ENCODE assay signal across 10 mouse cellular contexts in the genomic region with DNA sequence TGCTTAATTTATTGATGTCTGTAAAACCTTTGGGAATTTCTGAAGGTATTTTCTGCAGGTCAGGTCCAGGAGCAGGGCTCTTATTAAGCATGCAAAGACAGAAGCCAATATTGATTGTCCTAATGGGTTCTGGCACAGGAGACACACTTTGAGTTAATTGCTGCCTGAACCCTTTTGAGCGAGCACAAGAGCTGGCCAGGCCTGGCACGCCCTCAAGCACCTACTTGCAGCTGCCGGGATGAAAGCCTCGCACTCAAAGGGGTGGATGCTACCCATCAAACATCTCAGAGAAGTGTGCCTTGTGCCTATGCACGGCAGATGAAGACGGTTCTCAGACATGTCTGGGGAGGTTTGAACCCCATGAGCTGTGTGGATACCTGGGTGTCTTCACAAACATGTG.
A peak's percentile ranks its signal among the peaks of the same experiment; 100 is the strongest.
DNase-seq lines count a peak whose midpoint lies in the region; ATAC-seq lines count a peak whose summit lies in the region.
"Had no signal": no experiment of that assay in that cellular context is flagged by ENCODE, and none has a peak within 500 bp of the region (broad histone marks: within the 10 kb centered on the region; RNA-seq: fewer than 3 reads in every experiment).

No protein-coding gene starts in this region.

- WGBS in heart, embryonic 15.5 days: 41% methylated on average over 6 of the region's 6 CpGs
- WGBS in neural tube, embryonic 13.5 days: 33% methylated on average over 6 of the region's 6 CpGs
- WGBS in neural tube, embryonic 15.5 days: 27% methylated on average over 6 of the region's 6 CpGs
- 67% methylated on average over 6 of the region's 6 CpGs for WGBS in forebrain, embryonic 10.5 days
- WGBS in midbrain, embryonic 14.5 days: 54% methylated on average over 6 of the region's 6 CpGs

- H3K4me1 ChIP-seq in heart, embryonic 15.5 days (replicated peaks): peaks cover 29% of the 10 kb centered on the region
- peaks cover 15% of the 10 kb centered on the region for H3K4me1 ChIP-seq in neural tube, embryonic 13.5 days (replicated peaks)
- H3K4me1 ChIP-seq in neural tube, embryonic 15.5 days: peaks cover 23% of the 10 kb centered on the region
- H3K4me1 ChIP-seq in forebrain, embryonic 10.5 days: peaks cover 17% of the 10 kb centered on the region
- H3K4me1 ChIP-seq in midbrain, embryonic 14.5 days (ENCODE audit: control insufficient read depth, insufficient read depth, low read length): peaks cover 15% of the 10 kb centered on the region

- H3K9me3 ChIP-seq in heart, embryonic 15.5 days (replicated peaks): no peaks in the 10 kb centered on the region
- no peaks in the 10 kb centered on the region for H3K9me3 ChIP-seq in neural tube, embryonic 13.5 days
- no peaks in the 10 kb centered on the region for H3K9me3 ChIP-seq in neural tube, embryonic 15.5 days (replicated peaks)
- no peaks in the 10 kb centered on the region for H3K9me3 ChIP-seq in forebrain, embryonic 10.5 days
- no peaks in the 10 kb centered on the region for H3K9me3 ChIP-seq in midbrain, embryonic 14.5 days (ENCODE audit: control insufficient read depth, low read length)

- no peak overlapping the region for H3K4me3 ChIP-seq in heart, embryonic 15.5 days
- no peak overlapping the region for H3K4me3 ChIP-seq in neural tube, embryonic 13.5 days
- no peak overlapping the region for H3K4me3 ChIP-seq in neural tube, embryonic 15.5 days (replicated peaks)
- no peak overlapping the region for H3K4me3 ChIP-seq in forebrain, embryonic 10.5 days
- H3K4me3 ChIP-seq in midbrain, embryonic 14.5 days (replicated peaks; ENCODE audit: low read depth, low read length): no peak overlapping the region

- no peak for DNase-seq in heart, postnatal 14 days
- no peak for DNase-seq in forebrain, embryonic 10.5 days (ENCODE audit: extremely low spot score, low spot score)
- peak; percentile 41 for DNase-seq in midbrain, embryonic 14.5 days
- DNase-seq in cerebellum, adult 11 months: no peak
- DNase-seq in cerebellum, adult 9-10 months: no peak
- DNase-seq: lung, adult 18-20 months; retina, postnatal 1 day had no signal

- H3K27ac ChIP-seq in heart, embryonic 15.5 days: peak overlapping the region; percentile 46
- peak overlapping the region; percentile 64 for H3K27ac ChIP-seq in neural tube, embryonic 13.5 days (replicated peaks)
- H3K27ac ChIP-seq in neural tube, embryonic 15.5 days (replicated peaks): no peak overlapping the region
- 0 out of 2 replicates have a peak overlapping the region, but pooled peaks have one; percentile 26 for H3K27ac ChIP-seq in forebrain, embryonic 10.5 days
- 0 out of 2 replicates have a peak overlapping the region, but pooled peaks have one; percentile 63 for H3K27ac ChIP-seq in midbrain, embryonic 14.5 days (replicated peaks; ENCODE audit: low read depth, low read length)

- H3K4me2 ChIP-seq in heart, embryonic 15.5 days: peak overlapping the region; percentile 40; the same call in 1 of the 2 replicates
- no peak overlapping the region for H3K4me2 ChIP-seq in neural tube, embryonic 13.5 days
- H3K4me2 ChIP-seq in neural tube, embryonic 15.5 days: no peak overlapping the region
- H3K4me2 ChIP-seq in midbrain, embryonic 14.5 days (ENCODE audit: low read length): no peak overlapping the region

- ATAC-seq in heart, embryonic 15.5 days (replicated peaks; ENCODE audit: insufficient number of reproducible peaks, insufficient read depth, low FRiP score, low read depth): no peak
- ATAC-seq in neural tube, embryonic 13.5 days (ENCODE audit: low read depth): peak; percentile 55
- no peak for ATAC-seq in neural tube, embryonic 15.5 days (ENCODE audit: low FRiP score)
- ATAC-seq in midbrain, embryonic 14.5 days (ENCODE audit: low FRiP score, low TSS enrichment): peak; percentile 24; the same call in 1 of the 2 replicates

- intact Hi-C loops in heart, postnatal 14 days (cut with DNase I): no loop called here

- no peak overlapping the region for H3K9ac ChIP-seq in heart, embryonic 15.5 days
- no peak overlapping the region for H3K9ac ChIP-seq in neural tube, embryonic 13.5 days
- no peak overlapping the region for H3K9ac ChIP-seq in neural tube, embryonic 15.5 days (replicated peaks)
- no peak overlapping the region for H3K9ac ChIP-seq in midbrain, embryonic 14.5 days (replicated peaks; ENCODE audit: low read length)

- H3K27me3 ChIP-seq in heart, embryonic 15.5 days: 0 out of 2 replicates have a peak, but pooled peaks cover 4% of the 10 kb centered on the region
- H3K27me3 ChIP-seq in neural tube, embryonic 13.5 days: no peaks in the 10 kb centered on the region
- H3K27me3 ChIP-seq in neural tube, embryonic 15.5 days (replicated peaks): no peaks in the 10 kb centered on the region
- no peaks in the 10 kb centered on the region for H3K27me3 ChIP-seq in forebrain, embryonic 10.5 days (ENCODE audit: poor library complexity, severe bottlenecking)
- no peaks in the 10 kb centered on the region for H3K27me3 ChIP-seq in midbrain, embryonic 14.5 days (ENCODE audit: control insufficient read depth, insufficient read depth, low read length)

- no peaks in the 10 kb centered on the region for H3K36me3 ChIP-seq in heart, embryonic 15.5 days
- H3K36me3 ChIP-seq in neural tube, embryonic 13.5 days: no peaks in the 10 kb centered on the region
- no peaks in the 10 kb centered on the region for H3K36me3 ChIP-seq in neural tube, embryonic 15.5 days
- H3K36me3 ChIP-seq in forebrain, embryonic 10.5 days (replicated peaks): no peaks in the 10 kb centered on the region
- no peaks in the 10 kb centered on the region for H3K36me3 ChIP-seq in midbrain, embryonic 14.5 days (ENCODE audit: control insufficient read depth, insufficient read depth, low read length)

Comparison
In these comparisons a context has a peak if more than half of its experiments do, and no peak if none do; other contexts are left out.
1. ATAC-seq: peak in neural tube, embryonic 13.5 days (single experiment) and midbrain, embryonic 14.5 days (single experiment); none in heart, embryonic 15.5 days (single experiment) and neural tube, embryonic 15.5 days (single experiment).